Mouse (Mus musculus): ENCODE data around the gene Tmod1. TPM values are rescaled to one million over a fixed set of nuclear protein-coding genes. Genes with fewer than 3 reads are reported as not detected.

The Tmod1 gene
- polyA plus RNA-seq, 1 experiment = 46.9 TPM

- TF ChIP-seq CTCF (IDR thresholded peaks at IDR 0.05; ENCODE audit: control insufficient read depth, insufficient read depth, low read length) (no peak), POLR2A (IDR thresholded peaks at IDR 0.05; ENCODE audit: borderline replicate concordance, control insufficient read depth, low read depth, low read length) (no peak)
- no peak overlapping the region for H3K27ac ChIP-seq (ENCODE audit: control insufficient read depth, insufficient read depth, low read depth, low read length, poor library complexity)
- H3K4me3 ChIP-seq (replicated peaks; ENCODE audit: control insufficient read depth, low read depth, low read length) = no peak overlapping the region
- H3K4me1 ChIP-seq (ENCODE audit: control insufficient read depth, insufficient read depth, low read length) = no peaks in the 10 kb centered on the region
- WGBS = 93% methylated on average over 6 of the region's 6 CpGs
Observed at GRCm38 (mm10) chr4:46072631-46073030, 33.9 kb downstream of the Tmod1 start.

GRCm38 (mm10) chr4:46073736-46074135, 35.0 kb downstream of the Tmod1 start:
- Histone ChIP-seq H3K27ac (ENCODE audit: control insufficient read depth, insufficient read depth, low read depth, low read length, poor library complexity) (no peak overlapping the region), H3K4me3 (replicated peaks; ENCODE audit: control insufficient read depth, low read depth, low read length) (no peak overlapping the region), H3K4me1 (ENCODE audit: control insufficient read depth, insufficient read depth, low read length) (no peaks in the 10 kb centered on the region)
- TF ChIP-seq CTCF (IDR thresholded peaks at IDR 0.05; ENCODE audit: control insufficient read depth, insufficient read depth, low read length) = no peak
- TF ChIP-seq POLR2A (IDR thresholded peaks at IDR 0.05; ENCODE audit: borderline replicate concordance, control insufficient read depth, low read depth, low read length) = no peak
- WGBS = 62% methylated on average over 4 of the region's 4 CpGs

- WGBS = 81% methylated on average over 3 of the region's 3 CpGs
Observed at GRCm38 (mm10) chr4:46075664-46076063, 36.9 kb downstream of the Tmod1 start.

GRCm38 (mm10) chr4:46076892-46077291, 38.2 kb downstream of the Tmod1 start:
- WGBS = 51% methylated on average over 2 of the region's 2 CpGs
- Histone ChIP-seq H3K27ac (ENCODE audit: control insufficient read depth, insufficient read depth, low read depth, low read length, poor library complexity) (no peak overlapping the region), H3K4me3 (replicated peaks; ENCODE audit: control insufficient read depth, low read depth, low read length) (no peak overlapping the region), H3K4me1 (ENCODE audit: control insufficient read depth, insufficient read depth, low read length) (no peaks in the 10 kb centered on the region)
- TF ChIP-seq POLR2A (IDR thresholded peaks at IDR 0.05; ENCODE audit: borderline replicate concordance, control insufficient read depth, low read depth, low read length) (no peak), CTCF (IDR thresholded peaks at IDR 0.05; ENCODE audit: control insufficient read depth, insufficient read depth, low read length) (no peak)

More at GRCm38 (mm10) chr4:46075664-46076063, 36.9 kb downstream of the Tmod1 start:
- H3K27ac ChIP-seq (ENCODE audit: control insufficient read depth, insufficient read depth, low read depth, low read length, poor library complexity) = no peak overlapping the region
- no peak overlapping the region for H3K4me3 ChIP-seq (replicated peaks; ENCODE audit: control insufficient read depth, low read depth, low read length)
- TF ChIP-seq CTCF (IDR thresholded peaks at IDR 0.05; ENCODE audit: control insufficient read depth, insufficient read depth, low read length) = no peak
- no peak for TF ChIP-seq POLR2A (IDR thresholded peaks at IDR 0.05; ENCODE audit: borderline replicate concordance, control insufficient read depth, low read depth, low read length)
- no peaks in the 10 kb centered on the region for H3K4me1 ChIP-seq (ENCODE audit: control insufficient read depth, insufficient read depth, low read length)

- no peak for TF ChIP-seq CTCF (IDR thresholded peaks at IDR 0.05; ENCODE audit: control insufficient read depth, insufficient read depth, low read length)
- no peak for TF ChIP-seq POLR2A (IDR thresholded peaks at IDR 0.05; ENCODE audit: borderline replicate concordance, control insufficient read depth, low read depth, low read length)
- no peaks in the 10 kb centered on the region for H3K4me1 ChIP-seq (ENCODE audit: control insufficient read depth, insufficient read depth, low read length)
- WGBS = 85% methylated on average over 4 of the region's 4 CpGs
- no peak overlapping the region for H3K4me3 ChIP-seq (replicated peaks; ENCODE audit: control insufficient read depth, low read depth, low read length)
- H3K27ac ChIP-seq (ENCODE audit: control insufficient read depth, insufficient read depth, low read depth, low read length, poor library complexity) = no peak overlapping the region
Observed at GRCm38 (mm10) chr4:46080261-46080660, 41.5 kb downstream of the Tmod1 start.

- Histone ChIP-seq H3K4me1 (ENCODE audit: control insufficient read depth, insufficient read depth, low read length) (no peaks in the 10 kb centered on the region), H3K27ac (ENCODE audit: control insufficient read depth, insufficient read depth, low read depth, low read length, poor library complexity) (no peak overlapping the region), H3K4me3 (replicated peaks; ENCODE audit: control insufficient read depth, low read depth, low read length) (no peak overlapping the region)
- TF ChIP-seq CTCF (IDR thresholded peaks at IDR 0.05; ENCODE audit: control insufficient read depth, insufficient read depth, low read length) = no peak
- TF ChIP-seq POLR2A (IDR thresholded peaks at IDR 0.05; ENCODE audit: borderline replicate concordance, control insufficient read depth, low read depth, low read length) = no peak
- WGBS = 77% methylated on average over 11 of the region's 11 CpGs
Observed at GRCm38 (mm10) chr4:46082555-46082954, 43.8 kb downstream of the Tmod1 start.

- no peak overlapping the region for H3K4me3 ChIP-seq (replicated peaks; ENCODE audit: control insufficient read depth, low read depth, low read length)
- WGBS = 91% methylated on average over 9 of the region's 9 CpGs
- no peak overlapping the region for H3K27ac ChIP-seq (ENCODE audit: control insufficient read depth, insufficient read depth, low read depth, low read length, poor library complexity)
- no peaks in the 10 kb centered on the region for H3K4me1 ChIP-seq (ENCODE audit: control insufficient read depth, insufficient read depth, low read length)
- TF ChIP-seq POLR2A (IDR thresholded peaks at IDR 0.05; ENCODE audit: borderline replicate concordance, control insufficient read depth, low read depth, low read length) (no peak), CTCF (IDR thresholded peaks at IDR 0.05; ENCODE audit: control insufficient read depth, insufficient read depth, low read length) (no peak)
Observed at GRCm38 (mm10) chr4:46084416-46085172, 45.9 kb downstream of the Tmod1 start.

GRCm38 (mm10) chr4:46085223-46085811, 46.6 kb downstream of the Tmod1 start:
- no peak overlapping the region for H3K27ac ChIP-seq (ENCODE audit: control insufficient read depth, insufficient read depth, low read depth, low read length, poor library complexity)
- WGBS = 83% methylated on average over 9 of the region's 9 CpGs
- no peak for TF ChIP-seq POLR2A (IDR thresholded peaks at IDR 0.05; ENCODE audit: borderline replicate concordance, control insufficient read depth, low read depth, low read length)

More at GRCm38 (mm10) chr4:46085223-46085811, 46.6 kb downstream of the Tmod1 start:
- Histone ChIP-seq H3K4me1 (ENCODE audit: control insufficient read depth, insufficient read depth, low read length) (no peaks in the 10 kb centered on the region), H3K4me3 (replicated peaks; ENCODE audit: control insufficient read depth, low read depth, low read length) (no peak overlapping the region)

Data from bone marrow, adult 2 months (tissue).